Mouse (Mus musculus) heart, embryonic 16.5 days (tissue): Measurements from ENCODE around the gene Msl2. TPM values are rescaled to one million over a fixed set of nuclear protein-coding genes. Genes with fewer than 3 reads are reported as not detected.

Experiments used
- ATAC-seq: fragments of 200-750 bp; cut with Nextera tagmentation; replicated peaks from 2 replicates; pipeline ENCODE4 v1.8.0; 2017; ENCODE audit warnings: moderate number of reproducible peaks; ENCODE audit not compliant: insufficient read depth, low FRiP score; ENCODE audit errors: extremely low read depth
- H3K27ac ChIP-seq: fragments of 300-500 bp; sonication (generic); 2 replicates; pipeline ENCODE4 v1.5.1; 2014; ENCODE audit warnings: mild to moderate bottlenecking, low read length, control low read depth, moderate library complexity
- H3K27me3 ChIP-seq: fragments of 300-500 bp; sonication (generic); 2 replicates; pipeline ENCODE4 v1.6.1; 2014; ENCODE audit warnings: low read length, mixed read lengths; ENCODE audit not compliant: control insufficient read depth, insufficient read depth
- H3K36me3 ChIP-seq: fragments of 300-500 bp; sonication (generic); 2 replicates; pipeline ENCODE4 v1.6.1; 2014; ENCODE audit not compliant: control insufficient read depth, insufficient read depth
- H3K4me1 ChIP-seq: fragments of 300-500 bp; sonication (generic); 2 replicates; pipeline ENCODE4 v1.6.1; 2014; ENCODE audit warnings: low read length, mixed read lengths; ENCODE audit not compliant: control insufficient read depth, insufficient read depth
- H3K4me2 ChIP-seq: fragments of 300-500 bp; sonication (generic); 2 replicates; pipeline ENCODE4 v1.6.1; 2014; ENCODE audit warnings: low read depth, mild to moderate bottlenecking, control low read depth, low read length
- H3K4me3 ChIP-seq: fragments of 300-500 bp; sonication (generic); 2 replicates; pipeline ENCODE4 v1.5.1; 2014; ENCODE audit warnings: mild to moderate bottlenecking, control low read depth, low read length
- H3K9ac ChIP-seq: fragments of 300-500 bp; sonication (generic); 2 replicates; pipeline ENCODE4 v1.6.1; 2014; ENCODE audit warnings: low read length, control low read depth
- H3K9me3 ChIP-seq: fragments of 300-500 bp; sonication (generic); replicated peaks from 2 replicates; pipeline ENCODE4 v1.6.1; 2016; ENCODE audit warnings: low read length; ENCODE audit not compliant: control insufficient read depth
- WGBS: fragments of 180-500 bp; shearing (Covaris S2); extraction: QIAGEN DNeasy Blood & Tissue Kit; methylation state at CpG from one replicate; pipeline ENCODE4 v1.1.7; 2014; 5-methylcytosine and 5-hydroxymethylcytosine counted together
- polyA plus RNA-seq: library from polyadenylated mRNA; unstranded; fragments of >200 nt; fragmentation: Nextera tagmentation; extraction: Ambion mirVana; gene quantifications from 2 replicates; pipeline ENCODE4 v1.2.1, GENCODE M21; 2015

Gene Msl2
- polyA plus RNA-seq, 1 experiment from 2014 or later: 2.9 TPM

GRCm38 (mm10) chr9:101078579-101078978 is 4.7 kb downstream of the Msl2 start:
- H3K9me3 ChIP-seq: no peaks in the 10 kb centered on the region
- peak overlapping the region; percentile 61 for H3K4me2 ChIP-seq
- H3K27ac ChIP-seq: no peak overlapping the region
- no peak overlapping the region; the same call in 1 of the 2 replicates for H3K9ac ChIP-seq
- 67% methylated on average over 4 of the region's 4 CpGs for WGBS
- ATAC-seq: no peak
- H3K27me3 ChIP-seq: no peaks in the 10 kb centered on the region
- peaks cover 35% of the 10 kb centered on the region for H3K4me1 ChIP-seq
- peak overlapping the region; percentile 39 for H3K4me3 ChIP-seq
- H3K36me3 ChIP-seq: no peaks in the 10 kb centered on the region

- H3K27ac ChIP-seq: no peak overlapping the region
- H3K27me3 ChIP-seq: no peaks in the 10 kb centered on the region
- H3K4me1 ChIP-seq: peaks cover 35% of the 10 kb centered on the region
- WGBS: 57% methylated on average over 3 of the region's 3 CpGs
- no peaks in the 10 kb centered on the region for H3K36me3 ChIP-seq
- no peaks in the 10 kb centered on the region for H3K9me3 ChIP-seq
- H3K9ac ChIP-seq: no peak overlapping the region
- no peak for ATAC-seq
- peak overlapping the region; percentile 12; the same call in 1 of the 2 replicates for H3K4me2 ChIP-seq
- H3K4me3 ChIP-seq: 0 out of 2 replicates have a peak overlapping the region, but pooled peaks have one; percentile 4
Observed at GRCm38 (mm10) chr9:101080046-101080685, 6.3 kb downstream of the Msl2 start.

GRCm38 (mm10) chr9:101083728-101084127 is 9.8 kb downstream of the Msl2 start:
- Histone ChIP-seq H3K4me3 (no peak overlapping the region), H3K36me3 (no peaks in the 10 kb centered on the region), H3K27ac (no peak overlapping the region), H3K4me1 (peaks cover 23% of the 10 kb centered on the region), H3K4me2 (no peak overlapping the region), H3K9me3 (no peaks in the 10 kb centered on the region), H3K9ac (no peak overlapping the region), H3K27me3 (no peaks in the 10 kb centered on the region)
- 88% methylated on average over 3 of the region's 3 CpGs for WGBS
- no peak for ATAC-seq

- H3K9me3 ChIP-seq: peaks cover 6% of the 10 kb centered on the region; the same call in 1 of the 2 replicates
- no peak overlapping the region for H3K4me3 ChIP-seq
- H3K27ac ChIP-seq: no peak overlapping the region
- H3K4me2 ChIP-seq: no peak overlapping the region
- no peak overlapping the region for H3K9ac ChIP-seq
- peaks cover 10% of the 10 kb centered on the region for H3K4me1 ChIP-seq
- H3K36me3 ChIP-seq: peaks cover 4% of the 10 kb centered on the region; the same call in 1 of the 2 replicates
- no peaks in the 10 kb centered on the region for H3K27me3 ChIP-seq
- 89% methylated on average over 4 of the region's 4 CpGs for WGBS
- ATAC-seq: no peak
Observed at GRCm38 (mm10) chr9:101095425-101095824, 21.5 kb downstream of the Msl2 start.

GRCm38 (mm10) chr9:101096461-101096860 is 22.6 kb downstream of the Msl2 start:
- peaks cover 6% of the 10 kb centered on the region; the same call in 1 of the 2 replicates for H3K9me3 ChIP-seq
- 93% methylated on average over 3 of the region's 3 CpGs for WGBS
- no peak overlapping the region for H3K27ac ChIP-seq
- no peak overlapping the region for H3K9ac ChIP-seq
- no peak overlapping the region for H3K4me3 ChIP-seq
- peaks cover 10% of the 10 kb centered on the region for H3K4me1 ChIP-seq
- H3K36me3 ChIP-seq: peaks cover 13% of the 10 kb centered on the region
- no peak for ATAC-seq
- H3K27me3 ChIP-seq: no peaks in the 10 kb centered on the region
- H3K4me2 ChIP-seq: no peak overlapping the region

- H3K4me1 ChIP-seq: peaks cover 10% of the 10 kb centered on the region
- no peaks in the 10 kb centered on the region for H3K27me3 ChIP-seq
- H3K4me2 ChIP-seq: no peak overlapping the region
- H3K9me3 ChIP-seq: peaks cover 5% of the 10 kb centered on the region; the same call in 1 of the 2 replicates
- peaks cover 20% of the 10 kb centered on the region for H3K36me3 ChIP-seq
- no peak overlapping the region for H3K4me3 ChIP-seq
- 74% methylated on average over 1 of the region's 1 CpGs for WGBS
- no peak overlapping the region for H3K9ac ChIP-seq
- ATAC-seq: no peak
- H3K27ac ChIP-seq: no peak overlapping the region
Observed at GRCm38 (mm10) chr9:101097542-101097941, 23.6 kb downstream of the Msl2 start.

GRCm38 (mm10) chr9:101099445-101099844 is 25.5 kb downstream of the Msl2 start:
- Histone ChIP-seq H3K9me3 (peaks cover 3% of the 10 kb centered on the region; the same call in 1 of the 2 replicates), H3K9ac (no peak overlapping the region), H3K36me3 (peaks cover 20% of the 10 kb centered on the region), H3K4me1 (peaks cover 10% of the 10 kb centered on the region), H3K4me3 (no peak overlapping the region), H3K27ac (no peak overlapping the region), H3K27me3 (no peaks in the 10 kb centered on the region), H3K4me2 (peak overlapping the region; percentile 4; the same call in 1 of the 2 replicates)
- 64% methylated on average over 6 of the region's 6 CpGs for WGBS
- ATAC-seq: no peak

GRCm38 (mm10) chr9:101100163-101100562 is 26.3 kb downstream of the Msl2 start:
- 57% methylated on average over 3 of the region's 3 CpGs for WGBS
- Histone ChIP-seq H3K4me2 (no peak overlapping the region), H3K27ac (no peak overlapping the region), H3K9ac (no peak overlapping the region), H3K36me3 (peaks cover 23% of the 10 kb centered on the region), H3K4me3 (no peak overlapping the region), H3K4me1 (peaks cover 10% of the 10 kb centered on the region), H3K9me3 (peaks cover 3% of the 10 kb centered on the region; the same call in 1 of the 2 replicates), H3K27me3 (no peaks in the 10 kb centered on the region)
- no peak for ATAC-seq

GRCm38 (mm10) chr9:101101547-101101946 is 27.6 kb downstream of the Msl2 start:
- Histone ChIP-seq H3K36me3 (peaks cover 23% of the 10 kb centered on the region), H3K4me1 (peaks cover 10% of the 10 kb centered on the region), H3K9me3 (peaks cover 3% of the 10 kb centered on the region; the same call in 1 of the 2 replicates), H3K4me2 (no peak overlapping the region), H3K4me3 (no peak overlapping the region), H3K27ac (no peak overlapping the region), H3K9ac (no peak overlapping the region), H3K27me3 (no peaks in the 10 kb centered on the region)
- 95% methylated on average over 8 of the region's 8 CpGs for WGBS
- ATAC-seq: no peak
